Mouse (Mus musculus): Measurements from ENCODE around the gene P2rx6. TPM values are rescaled to one million over a fixed set of nuclear protein-coding genes. Genes with fewer than 3 reads are reported as not detected.

The P2rx6 gene
- 0.75 and 0.96 TPM in 2 replicates for polyA plus RNA-seq (2016; fragmentation: Nextera tagmentation; extraction: Ambion mirVana)

DNA sequence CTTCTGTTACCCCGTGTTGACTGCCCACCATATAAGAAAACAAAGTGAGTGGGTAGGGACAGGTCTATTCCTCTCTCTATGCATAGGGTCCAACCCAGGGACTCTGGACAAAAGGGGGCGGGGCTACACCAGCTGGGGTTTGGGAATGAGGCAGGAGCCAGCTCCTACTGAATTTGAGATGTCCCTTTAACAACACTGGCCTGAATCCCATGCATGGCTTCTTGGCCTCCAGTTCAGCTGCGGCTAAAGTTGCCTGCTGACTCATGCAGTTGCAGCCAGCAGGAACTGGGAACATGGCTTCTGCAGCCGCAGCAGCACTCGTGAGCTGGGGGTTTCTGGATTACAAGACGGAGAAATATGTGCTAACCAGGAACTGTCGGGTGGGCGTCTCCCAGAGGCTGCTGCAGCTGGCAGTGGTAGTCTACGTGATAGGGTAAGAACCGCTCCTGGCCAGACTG is at the start of gene P2rx6:
Gene P2rx6, plus strand, starts transcription at position 135 of the 458 bp plus-strand sequence.
- WGBS: 3% methylated on average over 10 of the region's 10 CpGs
- H3K4me1 ChIP-seq: peaks cover 31% of the 10 kb centered on the region
- H3K4me3 ChIP-seq: peak within 1 kb of the TSS; percentile 21
- H3K36me3 ChIP-seq: no peaks in the 10 kb centered on the region
- H3K4me2 ChIP-seq (replicated peaks): peak within 1 kb of the TSS; percentile 57
- peak; percentile 12; the same call in 1 of the 2 replicates for ATAC-seq (ENCODE audit: low FRiP score, low read depth)
- no peak within 1 kb of the TSS for H3K27ac ChIP-seq
- H3K27me3 ChIP-seq (replicated peaks): peaks cover 25% of the 10 kb centered on the region
- H3K9me3 ChIP-seq: no peaks in the 10 kb centered on the region
- H3K9ac ChIP-seq: no peak within 1 kb of the TSS

DNA sequence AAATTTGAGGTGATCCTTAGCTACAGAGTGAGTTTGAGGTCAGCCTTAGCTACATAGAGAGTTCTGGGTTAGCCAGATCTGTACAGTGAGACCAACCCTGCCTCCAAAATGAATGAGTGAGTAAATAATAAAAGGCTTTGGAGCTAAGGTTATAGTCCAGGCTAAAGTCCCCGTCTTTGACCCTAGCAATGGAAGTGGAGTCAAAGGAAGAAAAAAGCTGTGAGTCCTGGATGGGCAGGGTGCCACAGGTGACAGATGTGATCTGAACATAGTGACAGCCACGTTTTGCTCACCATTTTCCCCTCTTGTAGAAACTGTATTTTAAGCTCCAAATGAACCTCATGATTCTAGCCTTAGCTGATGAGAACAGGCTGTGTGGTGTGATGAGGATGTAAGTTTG is 42.8 kb upstream of the P2rx6 start:
- no peak for ATAC-seq (ENCODE audit: low FRiP score, low read depth)
- Histone ChIP-seq H3K36me3 (peaks cover 95% of the 10 kb centered on the region), H3K4me3 (no peak overlapping the region), H3K27me3 (replicated peaks) (no peaks in the 10 kb centered on the region), H3K9me3 (no peaks in the 10 kb centered on the region), H3K4me2 (replicated peaks) (no peak overlapping the region), H3K4me1 (no peaks in the 10 kb centered on the region), H3K9ac (no peak overlapping the region), H3K27ac (no peak overlapping the region)
- 86% methylated on average over 2 of the region's 2 CpGs for WGBS

- ATAC-seq (ENCODE audit: low FRiP score, low read depth): no peak
- Histone ChIP-seq H3K36me3 (peaks cover 95% of the 10 kb centered on the region), H3K9ac (no peak overlapping the region), H3K4me2 (replicated peaks) (no peak overlapping the region), H3K4me3 (no peak overlapping the region), H3K4me1 (no peaks in the 10 kb centered on the region), H3K9me3 (no peaks in the 10 kb centered on the region), H3K27me3 (replicated peaks) (no peaks in the 10 kb centered on the region), H3K27ac (no peak overlapping the region)
- WGBS: 94% methylated on average over 11 of the region's 11 CpGs
Measured at GRCm38 (mm10) chr16:17524156-17524555, 37.5 kb upstream of the P2rx6 start.

DNA sequence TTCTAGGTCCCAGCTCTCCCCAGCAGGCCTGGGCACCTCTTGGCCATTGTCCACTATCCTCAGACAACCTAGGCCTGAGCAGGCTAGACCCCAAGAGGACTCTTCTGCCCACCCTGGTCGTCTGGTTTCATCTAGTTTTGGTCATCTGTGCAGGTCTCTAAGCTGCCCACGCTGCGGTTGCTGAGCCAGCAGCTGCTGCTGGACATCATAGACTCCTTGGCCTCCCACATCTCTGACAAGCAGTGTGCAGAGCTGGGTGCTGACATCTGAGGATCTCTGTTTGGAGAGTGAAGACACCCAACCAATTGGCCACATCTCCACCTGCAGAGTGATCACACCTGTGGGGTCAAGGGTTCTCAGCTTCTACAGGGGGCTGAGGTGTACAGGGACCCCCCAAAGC is 36.2 kb upstream of the P2rx6 start:
- H3K9me3 ChIP-seq: no peaks in the 10 kb centered on the region
- H3K4me2 ChIP-seq (replicated peaks): no peak overlapping the region
- no peak overlapping the region for H3K9ac ChIP-seq
- peaks cover 10% of the 10 kb centered on the region for H3K4me1 ChIP-seq
- no peak for ATAC-seq (ENCODE audit: low FRiP score, low read depth)
- H3K4me3 ChIP-seq: no peak overlapping the region
- peaks cover 81% of the 10 kb centered on the region for H3K36me3 ChIP-seq
- no peaks in the 10 kb centered on the region for H3K27me3 ChIP-seq (replicated peaks)
- H3K27ac ChIP-seq: no peak overlapping the region
- WGBS: 93% methylated on average over 3 of the region's 3 CpGs

- no peak overlapping the region for H3K27ac ChIP-seq
- WGBS: 91% methylated on average over 6 of the region's 6 CpGs
Measured at GRCm38 (mm10) chr16:17526223-17526622, 35.5 kb upstream of the P2rx6 start.

DNA sequence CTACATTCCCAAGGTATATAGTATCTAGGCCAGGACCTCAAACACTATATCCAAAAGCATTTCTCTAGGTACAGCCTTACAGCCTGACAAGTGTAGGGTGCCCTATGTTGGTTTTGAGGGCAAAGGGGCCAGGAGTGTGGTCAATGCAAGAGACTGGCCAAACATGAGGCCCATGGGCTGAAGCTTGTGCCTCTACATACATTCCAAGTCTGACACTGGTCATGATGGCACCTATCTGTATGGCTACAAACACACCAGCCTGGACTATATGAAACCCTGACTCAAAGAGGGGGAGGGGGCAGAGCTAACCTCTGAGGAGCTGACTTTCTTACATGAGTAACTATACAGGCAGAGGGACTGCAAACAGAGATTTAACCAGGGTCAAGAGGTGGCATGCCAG is 34.1 kb upstream of the P2rx6 start:
- no peak overlapping the region for H3K4me2 ChIP-seq (replicated peaks)
- H3K9ac ChIP-seq: no peak overlapping the region
- peaks cover 16% of the 10 kb centered on the region for H3K4me1 ChIP-seq
- no peaks in the 10 kb centered on the region for H3K9me3 ChIP-seq
- no peak overlapping the region for H3K4me3 ChIP-seq
- H3K27me3 ChIP-seq (replicated peaks): no peaks in the 10 kb centered on the region
- H3K27ac ChIP-seq: no peak overlapping the region
- H3K36me3 ChIP-seq: peaks cover 60% of the 10 kb centered on the region
- ATAC-seq (ENCODE audit: low FRiP score, low read depth): no peak

More at GRCm38 (mm10) chr16:17526223-17526622, 35.5 kb upstream of the P2rx6 start:
- Histone ChIP-seq H3K27me3 (replicated peaks) (no peaks in the 10 kb centered on the region), H3K4me1 (peaks cover 10% of the 10 kb centered on the region), H3K4me3 (no peak overlapping the region), H3K4me2 (replicated peaks) (no peak overlapping the region), H3K9ac (no peak overlapping the region), H3K9me3 (no peaks in the 10 kb centered on the region), H3K36me3 (peaks cover 74% of the 10 kb centered on the region)
- ATAC-seq (ENCODE audit: low FRiP score, low read depth): no peak

DNA sequence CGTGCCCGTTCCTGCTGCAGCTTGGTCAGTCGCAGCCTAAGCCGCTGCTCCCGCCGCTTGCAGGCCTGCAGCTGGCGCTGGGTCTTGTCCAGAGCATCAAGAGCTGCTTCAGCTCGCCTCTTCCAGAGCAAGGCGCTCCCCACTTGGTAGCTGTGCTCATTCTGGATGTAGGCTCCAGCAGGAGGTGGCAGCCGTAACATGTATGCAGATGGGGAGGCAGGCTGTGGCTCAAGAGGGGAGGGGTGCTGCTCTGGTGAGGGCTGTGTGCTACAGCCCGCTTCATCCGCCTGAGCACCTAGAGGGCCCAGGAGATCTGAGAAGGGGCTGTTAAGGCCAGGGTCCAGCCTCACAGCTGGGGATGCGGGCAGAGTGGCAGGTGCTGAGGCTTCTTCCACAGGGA is 33.4 kb upstream of the P2rx6 start:
- H3K36me3 ChIP-seq: peaks cover 54% of the 10 kb centered on the region
- peaks cover 16% of the 10 kb centered on the region for H3K4me1 ChIP-seq
- ATAC-seq (ENCODE audit: low FRiP score, low read depth): no peak
- no peak overlapping the region for H3K4me3 ChIP-seq
- no peaks in the 10 kb centered on the region for H3K27me3 ChIP-seq (replicated peaks)
- WGBS: 86% methylated on average over 13 of the region's 13 CpGs
- no peak overlapping the region for H3K27ac ChIP-seq
- H3K9me3 ChIP-seq: no peaks in the 10 kb centered on the region
- no peak overlapping the region for H3K9ac ChIP-seq
- H3K4me2 ChIP-seq (replicated peaks): no peak overlapping the region

DNA sequence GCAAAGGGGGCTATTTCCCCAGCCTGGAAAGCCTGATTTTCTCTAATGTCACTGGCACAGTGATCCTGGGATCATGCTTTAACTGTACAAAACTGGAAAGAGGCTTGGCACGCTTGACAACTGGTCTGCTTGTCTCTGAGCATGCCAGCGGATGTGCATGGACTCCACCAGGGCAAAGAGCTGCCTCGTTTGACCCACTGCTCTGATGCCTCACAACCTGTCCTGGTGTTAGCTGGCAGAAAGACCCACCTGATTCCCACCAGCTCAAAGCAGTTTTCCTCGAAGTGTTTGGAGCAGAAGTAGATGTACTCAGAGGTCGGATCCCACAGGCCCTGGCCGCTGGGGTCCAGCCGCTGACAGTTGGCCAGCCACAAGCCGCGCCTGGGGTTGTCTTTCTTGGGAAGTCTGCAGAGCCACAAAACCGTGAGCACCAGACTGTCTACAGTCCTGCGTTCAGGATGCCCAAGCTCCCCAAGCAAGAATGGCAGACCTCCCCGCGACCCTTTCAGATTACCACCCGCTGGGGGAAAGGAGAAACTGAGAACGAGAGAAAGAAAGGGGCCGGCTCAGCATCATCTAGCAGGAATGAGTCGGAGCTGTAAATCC is 31.6 kb upstream of the P2rx6 start:
- Histone ChIP-seq H3K36me3 (peaks cover 38% of the 10 kb centered on the region), H3K4me2 (replicated peaks) (peak overlapping the region; percentile 84), H3K9ac (peak overlapping the region; percentile 79), H3K27ac (peak overlapping the region; percentile 72), H3K9me3 (no peaks in the 10 kb centered on the region), H3K27me3 (replicated peaks) (no peaks in the 10 kb centered on the region), H3K4me3 (peak overlapping the region; percentile 60), H3K4me1 (peaks cover 16% of the 10 kb centered on the region)
- ATAC-seq (ENCODE audit: low FRiP score, low read depth): peak; percentile 38
- 19% methylated on average over 17 of the region's 17 CpGs for WGBS

DNA sequence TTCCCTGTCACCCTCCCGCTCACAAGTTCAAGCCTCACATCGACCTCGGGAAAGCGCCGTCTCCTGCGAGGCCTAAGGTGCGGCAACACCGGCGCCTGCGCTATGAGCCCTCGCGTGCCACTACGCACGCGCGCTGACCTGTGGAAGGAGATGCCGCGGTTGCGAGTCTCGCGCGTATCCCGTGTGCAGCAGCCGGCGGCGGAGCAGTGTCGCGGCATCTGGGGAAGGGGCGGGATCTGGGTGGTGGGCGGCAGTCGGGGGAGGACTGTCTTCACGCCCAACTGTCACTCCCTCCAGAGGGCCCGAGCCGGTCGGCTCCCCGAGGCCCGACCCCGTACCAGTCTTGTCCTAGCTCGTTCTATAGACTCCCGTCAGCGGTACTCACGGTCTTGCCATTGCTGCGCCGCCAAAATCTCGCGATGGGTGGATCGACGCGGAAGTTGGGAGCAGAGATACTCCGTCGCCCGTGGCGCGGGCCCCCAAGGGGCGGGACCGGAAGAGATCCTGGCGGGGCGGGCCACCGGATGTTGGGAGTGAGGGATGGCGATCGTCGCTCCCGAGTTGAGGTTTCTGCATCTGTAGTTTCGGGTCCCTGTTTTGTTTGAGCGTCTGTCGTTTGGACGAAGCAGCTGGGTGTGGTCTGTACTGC is 30.9 kb upstream of the P2rx6 start, which contains the start of gene Thap7:
Gene Thap7, minus strand, starts transcription at position 497 of the 649 bp plus-strand sequence.
- no peaks in the 10 kb centered on the region for H3K9me3 ChIP-seq
- WGBS: under 1% methylated on average over 67 of the region's 67 CpGs
- H3K9ac ChIP-seq: peak within 1 kb of the TSS; percentile 79
- peak within 1 kb of the TSS; percentile 60 for H3K4me3 ChIP-seq
- peaks cover 16% of the 10 kb centered on the region for H3K4me1 ChIP-seq
- H3K27ac ChIP-seq: peak within 1 kb of the TSS; percentile 72
- peak within 1 kb of the TSS; percentile 84 for H3K4me2 ChIP-seq (replicated peaks)
- H3K27me3 ChIP-seq (replicated peaks): no peaks in the 10 kb centered on the region
- peak; percentile 96 for ATAC-seq (ENCODE audit: low FRiP score, low read depth)
- peaks cover 32% of the 10 kb centered on the region for H3K36me3 ChIP-seq

DNA sequence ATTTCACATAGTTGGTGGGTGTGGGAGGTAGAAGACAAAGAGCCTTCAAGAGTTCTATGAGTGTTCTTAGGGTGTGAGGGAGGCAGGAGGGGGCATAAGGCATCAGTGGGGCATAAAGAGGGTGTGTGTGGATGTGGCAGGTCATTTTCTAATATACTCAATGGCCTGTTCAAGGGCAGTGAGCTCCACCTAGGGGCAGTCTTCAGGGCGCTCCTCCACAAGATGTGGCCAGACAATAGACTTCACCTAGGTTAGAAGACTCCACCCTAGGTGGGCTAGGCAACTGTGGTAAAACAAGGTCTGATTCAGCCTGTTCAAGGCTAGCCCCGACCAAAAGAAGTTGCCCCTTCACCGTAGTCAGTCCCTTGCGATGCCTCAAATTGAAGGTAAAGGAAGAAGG is 29.4 kb upstream of the P2rx6 start:
- no peak overlapping the region for H3K27ac ChIP-seq
- peaks cover 17% of the 10 kb centered on the region for H3K36me3 ChIP-seq
- H3K4me3 ChIP-seq: no peak overlapping the region
- H3K9me3 ChIP-seq: no peaks in the 10 kb centered on the region
- WGBS: 57% methylated on average over 4 of the region's 4 CpGs
- H3K4me1 ChIP-seq: peaks cover 16% of the 10 kb centered on the region
- no peaks in the 10 kb centered on the region for H3K27me3 ChIP-seq (replicated peaks)
- no peak overlapping the region for H3K9ac ChIP-seq
- peak overlapping the region; percentile 84 for H3K4me2 ChIP-seq (replicated peaks)
- no peak for ATAC-seq (ENCODE audit: low FRiP score, low read depth)

- H3K27me3 ChIP-seq (replicated peaks): no peaks in the 10 kb centered on the region
- H3K27ac ChIP-seq: no peak overlapping the region
- ATAC-seq (ENCODE audit: low FRiP score, low read depth): no peak
- WGBS: 71% methylated on average over 14 of the region's 14 CpGs
- H3K4me3 ChIP-seq: no peak overlapping the region
- H3K9me3 ChIP-seq: no peaks in the 10 kb centered on the region
- H3K9ac ChIP-seq: no peak overlapping the region
- peaks cover 16% of the 10 kb centered on the region for H3K4me1 ChIP-seq
- no peak overlapping the region for H3K4me2 ChIP-seq (replicated peaks)
- H3K36me3 ChIP-seq: peaks cover 11% of the 10 kb centered on the region
Measured at GRCm38 (mm10) chr16:17532676-17533329, 28.9 kb upstream of the P2rx6 start.

- Histone ChIP-seq H3K4me1 (peaks cover 4% of the 10 kb centered on the region; the same call in 1 of the 2 replicates), H3K27ac (no peak overlapping the region), H3K27me3 (replicated peaks) (no peaks in the 10 kb centered on the region), H3K4me2 (replicated peaks) (no peak overlapping the region), H3K4me3 (no peak overlapping the region), H3K36me3 (no peaks in the 10 kb centered on the region), H3K9ac (no peak overlapping the region), H3K9me3 (no peaks in the 10 kb centered on the region)
- ATAC-seq (ENCODE audit: low FRiP score, low read depth): no peak
- 92% methylated on average over 3 of the region's 3 CpGs for WGBS
Measured at GRCm38 (mm10) chr16:17536584-17536983, 25.1 kb upstream of the P2rx6 start.
